8 mouse cellular contexts compared by ENCODE assay signal in the genomic region with DNA sequence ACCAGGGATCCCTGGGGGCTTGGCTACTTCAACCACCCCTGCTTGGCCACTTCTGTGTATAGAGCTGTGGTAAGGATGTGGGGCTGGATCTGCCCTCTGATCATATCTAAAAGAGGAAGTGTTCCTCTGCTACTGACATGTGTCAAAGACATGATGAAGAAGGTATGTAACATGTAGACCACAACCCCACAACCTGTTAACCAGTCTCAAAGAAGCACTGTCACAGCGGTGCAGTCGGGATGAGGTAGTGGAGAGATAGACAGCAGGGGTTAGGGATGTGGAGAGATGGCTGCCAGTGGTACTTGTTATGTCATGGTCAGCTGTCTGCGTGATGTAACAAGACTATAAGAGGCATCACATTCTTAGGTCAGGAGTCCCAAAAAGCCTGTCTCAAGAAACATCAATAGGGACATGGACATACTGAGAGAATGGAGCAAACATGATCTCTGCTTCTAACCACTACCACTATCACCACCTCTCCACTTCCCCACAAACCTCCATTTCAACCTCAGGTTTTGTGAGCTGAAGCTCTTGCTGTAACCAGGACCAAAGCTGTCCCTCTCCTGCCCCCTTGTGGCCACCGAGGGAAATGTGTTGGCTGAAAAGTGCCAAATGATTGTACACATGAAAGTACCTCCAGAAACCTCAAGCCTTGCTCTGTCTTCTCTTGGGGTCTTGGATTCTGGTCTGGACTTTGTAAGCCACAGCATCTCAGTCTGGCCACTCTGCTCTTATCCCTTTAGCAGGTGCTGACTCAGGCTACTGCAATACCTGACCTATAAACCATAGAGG. TPM values are rescaled to one million over a fixed set of nuclear protein-coding genes. Genes with fewer than 3 reads are reported as not detected.
A peak's percentile ranks its signal among the peaks of the same experiment; 100 is the strongest.
DNase-seq lines count a peak whose midpoint lies in the region; ATAC-seq lines count a peak whose summit lies in the region.

No protein-coding gene starts in this region.

- ATAC-seq in hindbrain, embryonic 15.5 days (ENCODE audit: low FRiP score, low read depth), result peak; percentile 83; the same call in 1 of the 2 replicates

- H3K4me2 ChIP-seq in hindbrain, embryonic 15.5 days, result no peak overlapping the region

- no peak overlapping the region for H3K4me3 ChIP-seq in hindbrain, embryonic 15.5 days

- DNase-seq in Muller cell, postnatal 12 days (ENCODE audit: inconsistent ontology term), result peak; percentile 79
- peak; percentile 92 for DNase-seq in cerebellum, adult 8-10 months
- peak; percentile 81 to 85 for DNase-seq in frontal cortex, postnatal 10 days (ENCODE audit: low spot score in 2 of 2)
- peak; percentile 86 for DNase-seq in layer of hippocampus, postnatal 36 days
- DNase-seq in lung, postnatal 36 days, result peak; percentile 95
- DNase-seq in retina, postnatal 7 days (ENCODE audit: low read depth, low spot score), result peak; percentile 73
- DNase-seq in urinary bladder, adult 2 months (ENCODE audit: low spot score), result peak; percentile 71

- no peaks in the 10 kb centered on the region for H3K27me3 ChIP-seq in hindbrain, embryonic 15.5 days

- H3K9ac ChIP-seq in hindbrain, embryonic 15.5 days, result no peak overlapping the region

- H3K4me1 ChIP-seq in hindbrain, embryonic 15.5 days (replicated peaks), result no peaks in the 10 kb centered on the region

- 53% methylated on average over 4 of the region's 4 CpGs for WGBS in hindbrain, embryonic 15.5 days

- no peak overlapping the region for H3K27ac ChIP-seq in hindbrain, embryonic 15.5 days (replicated peaks)

- no peaks in the 10 kb centered on the region for H3K9me3 ChIP-seq in hindbrain, embryonic 15.5 days

- peaks cover 11% of the 10 kb centered on the region; the same call in 1 of the 2 replicates for H3K36me3 ChIP-seq in hindbrain, embryonic 15.5 days

RNA-seq across cellular contexts. Expression of a gene that starts 56.3 kb away (rescaled TPM):
- polyA plus RNA-seq in hindbrain, embryonic 15.5 days (2015; fragmentation: Nextera tagmentation; extraction: Ambion mirVana), result 47.7 and 56.9 TPM in 2 replicates
- 10 to 100 TPM; 54.5 to 58.5 TPM for total RNA-seq in layer of hippocampus, postnatal 36 days (2021)
- polyA plus RNA-seq in urinary bladder, adult 2 months (2012; rRNA removed), result 49.5 and 51.4 TPM in 2 replicates
